Mouse (Mus musculus): ENCODE measurements around the gene Cxcl10. TPM values are rescaled to one million over a fixed set of nuclear protein-coding genes. Genes with fewer than 3 reads are reported as not detected.
A peak's percentile ranks its signal among the peaks of the same experiment; 100 is the strongest.
"Not testable (repeated sequence)": the region's sequence is repeated elsewhere in the genome, so short reads cannot be mapped to it uniquely, and the experiment has no call there.

Cxcl10 gene
- total RNA-seq, 2 experiments from 2014 or later = not detected

- Histone ChIP-seq H3K4me3 (no peak overlapping the region), H3K27ac (no peak overlapping the region)
- TF ChIP-seq CTCF (conservative IDR thresholded peaks at IDR 0.05) = no peak
- DNase-seq (ENCODE audit: low spot score in 2 of 2) = no peak
Observed at GRCm38 (mm10) chr5:92364011-92364410, 15.3 kb upstream of the Cxcl10 start.

DNA sequence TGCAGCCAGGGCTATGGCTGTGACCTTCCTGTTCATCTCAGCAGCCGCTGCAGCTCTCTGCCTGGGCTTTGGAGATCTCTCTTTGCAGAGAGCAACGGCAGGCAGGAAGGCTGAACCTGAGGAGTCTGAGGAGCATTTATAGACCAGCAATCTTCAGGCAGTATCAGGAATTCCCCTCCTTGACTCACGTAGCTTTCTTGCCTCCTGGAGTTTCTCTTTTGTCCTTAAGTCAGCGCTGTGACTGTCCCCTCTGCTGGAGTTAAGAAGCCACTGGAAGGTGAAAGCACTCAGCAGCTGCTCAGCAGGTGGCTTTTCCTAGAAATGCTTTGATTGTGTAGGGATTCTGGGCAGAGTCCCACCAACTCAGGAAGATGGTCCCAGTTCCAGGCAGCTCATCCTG lies 14.5 kb upstream of the Cxcl10 start:
- no peak overlapping the region for H3K4me3 ChIP-seq
- no peak for TF ChIP-seq CTCF (conservative IDR thresholded peaks at IDR 0.05)
- DNase-seq (ENCODE audit: low spot score in 2 of 2) = no peak
- no peak overlapping the region for H3K27ac ChIP-seq

DNA sequence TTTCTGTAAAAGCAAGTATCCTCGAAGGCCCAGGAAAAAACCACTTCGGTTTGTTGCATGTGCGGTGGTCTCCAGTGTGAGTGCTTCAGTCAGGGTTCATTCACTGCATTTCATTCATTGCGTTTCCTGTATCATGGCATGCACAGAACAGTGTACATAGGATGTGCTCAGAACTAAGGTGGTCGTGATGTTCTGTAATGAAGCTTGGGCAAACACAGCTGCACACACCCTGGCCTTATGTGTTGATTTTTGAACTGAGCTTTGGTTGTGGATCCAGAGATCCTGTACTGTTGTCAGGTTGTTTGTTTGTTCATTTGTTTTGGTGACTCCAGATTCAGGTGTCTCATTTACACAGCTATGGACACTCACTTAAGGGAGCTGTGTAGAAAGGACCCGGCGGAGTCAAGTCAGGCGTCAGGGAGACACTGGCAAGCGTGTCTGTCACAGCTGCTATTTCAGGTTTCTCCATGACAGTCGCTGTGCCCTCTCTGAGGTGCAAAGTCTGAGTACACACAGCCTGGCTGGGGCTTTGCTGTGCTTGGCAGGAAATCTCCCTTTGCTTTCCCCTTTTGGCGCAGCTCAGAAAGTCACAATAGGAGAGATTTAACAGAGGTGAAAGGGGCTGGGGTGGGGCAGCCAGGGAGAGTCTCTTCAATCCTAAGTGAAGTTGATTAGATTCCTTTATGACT lies 10.2 kb upstream of the Cxcl10 start:
- Histone ChIP-seq H3K27ac (no peak overlapping the region), H3K4me3 (no peak overlapping the region)
- TF ChIP-seq CTCF (conservative IDR thresholded peaks at IDR 0.05) = no peak
- DNase-seq (ENCODE audit: low spot score in 2 of 2) = no peak

DNA sequence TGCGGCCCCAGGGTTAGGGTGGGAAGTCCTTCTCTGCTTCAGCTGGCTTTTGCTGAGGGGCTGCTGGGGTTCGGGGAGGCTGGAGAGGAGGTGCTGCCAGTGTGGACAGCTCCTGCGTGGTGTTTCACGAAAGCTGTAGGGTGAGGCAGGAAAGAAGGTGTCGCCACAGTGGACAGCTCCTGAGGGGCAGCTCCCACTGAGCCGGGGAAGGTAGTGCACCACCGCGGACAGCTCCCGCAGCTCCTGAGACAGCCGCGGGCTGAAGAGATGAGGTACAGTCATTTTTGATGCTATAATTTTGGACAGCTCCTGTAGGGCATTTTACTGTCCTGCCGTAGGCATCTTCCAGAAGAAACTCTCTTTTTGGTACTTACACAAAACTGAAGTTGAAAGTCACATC lies 9.3 kb upstream of the Cxcl10 start:
- DNase-seq (ENCODE audit: low spot score in 2 of 2) = no peak
- Histone ChIP-seq H3K27ac (no peak overlapping the region), H3K4me3 (no peak overlapping the region)
- TF ChIP-seq CTCF (conservative IDR thresholded peaks at IDR 0.05) = no peak

GRCm38 (mm10) chr5:92353517-92353916 lies 4.8 kb upstream of the Cxcl10 start:
- DNase-seq (ENCODE audit: low spot score in 2 of 2) = no peak
- Histone ChIP-seq H3K4me3 (peak overlapping the region; percentile 47), H3K27ac (peak overlapping the region; percentile 46; the same call in 1 of the 2 replicates)
- TF ChIP-seq CTCF (conservative IDR thresholded peaks at IDR 0.05) = no peak

- DNase-seq (ENCODE audit: low spot score in 2 of 2); H3K4me3 ChIP-seq; H3K27ac ChIP-seq: not testable (repeated sequence)
Observed at GRCm38 (mm10) chr5:92352716-92353115, 4.0 kb upstream of the Cxcl10 start.

- no peak overlapping the region for H3K4me3 ChIP-seq
- H3K27ac ChIP-seq = no peak overlapping the region
- no peak for DNase-seq (ENCODE audit: low spot score in 2 of 2)
- no peak for TF ChIP-seq CTCF (conservative IDR thresholded peaks at IDR 0.05)
Observed at GRCm38 (mm10) chr5:92349731-92350130, 1.0 kb upstream of the Cxcl10 start.

DNA sequence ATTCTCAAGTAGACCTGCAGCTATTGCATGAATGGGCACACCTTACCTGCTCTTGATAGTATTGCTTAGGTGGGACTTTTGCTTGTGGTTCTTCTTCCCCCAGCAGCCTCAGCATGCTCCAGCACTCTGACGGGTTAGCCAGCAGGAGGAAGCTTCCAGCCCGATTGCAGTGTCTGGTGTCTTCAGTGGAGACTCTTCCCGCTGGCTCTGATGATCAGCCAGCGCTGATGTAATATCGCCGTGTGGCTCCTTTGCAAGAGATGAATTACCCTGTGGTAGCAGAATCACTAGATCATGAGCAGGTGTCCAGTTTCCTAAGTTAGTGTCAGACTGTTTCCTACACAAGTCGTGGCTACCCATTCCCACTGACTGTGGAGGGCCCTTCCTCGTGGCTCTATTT lies 3.7 kb downstream of the Cxcl10 start:
- Histone ChIP-seq H3K4me3 (no peak overlapping the region), H3K27ac (no peak overlapping the region)
- no peak for DNase-seq (ENCODE audit: low spot score in 2 of 2)
- no peak for TF ChIP-seq CTCF (conservative IDR thresholded peaks at IDR 0.05)

DNA sequence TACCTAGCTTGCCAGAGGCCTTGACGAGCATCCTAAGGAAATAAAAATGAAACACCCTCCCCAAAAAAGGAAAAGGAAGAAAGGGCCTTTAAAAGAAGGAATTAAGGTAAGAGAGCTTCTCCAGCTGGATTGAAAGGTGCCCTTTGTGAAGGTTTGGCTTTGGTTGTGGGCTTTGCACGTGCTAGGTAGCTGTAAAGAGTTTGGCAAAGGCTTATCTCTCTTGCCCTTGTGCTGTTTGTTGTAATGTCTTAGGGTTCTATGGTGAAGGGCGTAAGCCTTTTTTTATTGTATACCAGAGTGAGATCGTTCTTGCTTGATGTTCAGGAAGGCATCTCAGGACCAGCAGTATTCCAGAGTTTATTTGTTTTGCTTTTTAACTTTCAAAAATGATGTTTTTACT lies 8.1 kb downstream of the Cxcl10 start:
- no peak for TF ChIP-seq CTCF (conservative IDR thresholded peaks at IDR 0.05)
- DNase-seq (ENCODE audit: low spot score in 2 of 2) = no peak
- Histone ChIP-seq H3K4me3 (no peak overlapping the region), H3K27ac (no peak overlapping the region)

GRCm38 (mm10) chr5:92336743-92337142 lies 11.9 kb downstream of the Cxcl10 start:
- Histone ChIP-seq H3K4me3 (no peak overlapping the region), H3K27ac (no peak overlapping the region)
- DNase-seq (ENCODE audit: low spot score in 2 of 2) = no peak
- no peak for TF ChIP-seq CTCF (conservative IDR thresholded peaks at IDR 0.05)

GRCm38 (mm10) chr5:92332359-92332840 lies 16.3 kb downstream of the Cxcl10 start:
- H3K4me3 ChIP-seq = peak overlapping the region; percentile 48
- DNase-seq (ENCODE audit: low spot score in 2 of 2) = no peak
- TF ChIP-seq CTCF (conservative IDR thresholded peaks at IDR 0.05) = no peak
- H3K27ac ChIP-seq = peak overlapping the region; percentile 14; the same call in 1 of the 2 replicates

GRCm38 (mm10) chr5:92331635-92332338 lies 16.9 kb downstream of the Cxcl10 start, which contains the start of gene Art3:
Art3 (plus strand) TSS chr5:92331827.
- no peak for TF ChIP-seq CTCF (conservative IDR thresholded peaks at IDR 0.05)
- H3K4me3 ChIP-seq = peak within 1 kb of the TSS; percentile 48
- H3K27ac ChIP-seq = peak within 1 kb of the TSS; percentile 14; the same call in 1 of the 2 replicates
- DNase-seq (ENCODE audit: low spot score in 2 of 2) = no peak

DNA sequence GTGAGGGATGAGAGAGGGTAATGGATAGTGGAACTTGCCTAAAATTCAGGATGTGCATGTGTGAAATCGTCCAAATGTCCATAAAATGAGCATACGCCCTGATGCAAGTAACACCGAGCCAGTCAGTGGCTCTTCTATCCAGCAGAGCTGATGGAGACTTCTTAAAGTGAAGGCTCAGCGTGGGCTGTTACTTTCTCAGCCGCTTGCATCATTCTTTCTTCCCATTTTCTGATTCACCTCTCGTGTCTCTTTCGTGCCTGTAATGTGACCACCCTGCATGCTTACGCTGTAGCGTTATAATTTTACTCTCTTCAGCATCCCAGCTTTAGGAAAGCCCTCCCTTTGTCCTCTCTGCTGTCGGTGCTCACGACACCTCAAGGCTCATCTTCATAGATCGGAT lies 17.6 kb downstream of the Cxcl10 start:
- DNase-seq (ENCODE audit: low spot score in 2 of 2) = no peak
- no peak overlapping the region for H3K27ac ChIP-seq
- H3K4me3 ChIP-seq = no peak overlapping the region
- no peak for TF ChIP-seq CTCF (conservative IDR thresholded peaks at IDR 0.05)

DNA sequence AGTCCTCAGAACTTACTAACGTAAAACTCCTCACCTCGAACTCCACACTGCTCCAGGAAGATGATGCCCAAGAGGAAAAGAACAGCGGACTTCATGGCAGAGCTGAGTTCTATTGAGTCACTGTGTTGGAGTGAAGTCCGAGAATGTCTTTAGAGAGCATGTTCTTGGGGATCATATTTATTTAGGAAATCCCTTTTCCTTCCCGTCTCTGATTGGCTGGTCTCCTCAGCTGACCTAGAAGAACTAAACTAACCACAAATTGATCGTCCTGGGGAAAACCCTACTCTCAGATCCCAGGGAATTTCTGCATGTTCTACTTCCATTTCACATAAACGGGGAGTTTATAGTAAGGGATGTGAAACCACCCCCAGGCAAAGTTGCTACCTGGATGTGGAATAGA lies 20.8 kb downstream of the Cxcl10 start, which contains the start of gene Cxcl9:
TSS of gene Cxcl9 (minus strand) at position 151 of the 400 bp plus-strand sequence.
- TF ChIP-seq CTCF (conservative IDR thresholded peaks at IDR 0.05) = no peak
- Histone ChIP-seq H3K4me3 (no peak within 1 kb of the TSS), H3K27ac (no peak within 1 kb of the TSS)
- DNase-seq (ENCODE audit: low spot score in 2 of 2) = no peak
